In genomic region chr6:143878525-143878924, GRCm38 (mm10) we compare ENCODE assay signal across 19 mouse cellular contexts.
"Had no signal": no experiment of that assay in that cellular context is flagged by ENCODE, and none has a peak within 500 bp of the region (broad histone marks: within the 10 kb centered on the region; RNA-seq: fewer than 3 reads in every experiment).

No protein-coding gene starts in this region.

- H3K4me3 ChIP-seq: liver, embryonic 12.5 days; midbrain, embryonic 10.5 days; midbrain, embryonic 12.5 days; myocyte; neural tube, embryonic 13.5 days; neural tube, embryonic 15.5 days had no signal

- H3K4me1 ChIP-seq: liver, embryonic 12.5 days; midbrain, embryonic 10.5 days; neural tube, embryonic 13.5 days; neural tube, embryonic 15.5 days had no signal

- H3K27me3 ChIP-seq: liver, embryonic 12.5 days; midbrain, embryonic 12.5 days; neural tube, embryonic 13.5 days; neural tube, embryonic 15.5 days had no signal

- ATAC-seq: liver, embryonic 12.5 days; midbrain, embryonic 16.5 days had no signal

- DNase-seq: lung, adult 18-20 months; lung, postnatal 36 days; midbrain, embryonic 14.5 days; retina, postnatal 1 day; right cerebral cortex, adult 18-20 months; right cerebral cortex, postnatal 25 days; right cerebral cortex, postnatal 4 days; spleen, adult 18-20 months; thymus, adult 18-20 months; thymus, postnatal 14 days; thymus, postnatal 36 days had no signal

- H3K4me2 ChIP-seq: liver, embryonic 12.5 days; midbrain, embryonic 12.5 days; neural tube, embryonic 13.5 days; neural tube, embryonic 15.5 days had no signal

- H3K9me3 ChIP-seq: liver, embryonic 12.5 days; midbrain, embryonic 10.5 days; midbrain, embryonic 12.5 days; neural tube, embryonic 13.5 days; neural tube, embryonic 15.5 days had no signal

- H3K9ac ChIP-seq: liver, embryonic 12.5 days; liver, embryonic 14.5 days; midbrain, embryonic 12.5 days; neural tube, embryonic 13.5 days; neural tube, embryonic 15.5 days had no signal

- H3K27ac ChIP-seq: liver, embryonic 12.5 days; liver, embryonic 14.5 days; midbrain, embryonic 10.5 days; midbrain, embryonic 12.5 days; neural tube, embryonic 13.5 days; neural tube, embryonic 15.5 days had no signal

- H3K36me3 ChIP-seq: liver, embryonic 12.5 days; midbrain, embryonic 10.5 days; midbrain, embryonic 12.5 days; neural tube, embryonic 13.5 days; neural tube, embryonic 15.5 days had no signal
